Mouse (Mus musculus): ENCODE results near the gene Prkaca.

Gene Prkaca

DNA sequence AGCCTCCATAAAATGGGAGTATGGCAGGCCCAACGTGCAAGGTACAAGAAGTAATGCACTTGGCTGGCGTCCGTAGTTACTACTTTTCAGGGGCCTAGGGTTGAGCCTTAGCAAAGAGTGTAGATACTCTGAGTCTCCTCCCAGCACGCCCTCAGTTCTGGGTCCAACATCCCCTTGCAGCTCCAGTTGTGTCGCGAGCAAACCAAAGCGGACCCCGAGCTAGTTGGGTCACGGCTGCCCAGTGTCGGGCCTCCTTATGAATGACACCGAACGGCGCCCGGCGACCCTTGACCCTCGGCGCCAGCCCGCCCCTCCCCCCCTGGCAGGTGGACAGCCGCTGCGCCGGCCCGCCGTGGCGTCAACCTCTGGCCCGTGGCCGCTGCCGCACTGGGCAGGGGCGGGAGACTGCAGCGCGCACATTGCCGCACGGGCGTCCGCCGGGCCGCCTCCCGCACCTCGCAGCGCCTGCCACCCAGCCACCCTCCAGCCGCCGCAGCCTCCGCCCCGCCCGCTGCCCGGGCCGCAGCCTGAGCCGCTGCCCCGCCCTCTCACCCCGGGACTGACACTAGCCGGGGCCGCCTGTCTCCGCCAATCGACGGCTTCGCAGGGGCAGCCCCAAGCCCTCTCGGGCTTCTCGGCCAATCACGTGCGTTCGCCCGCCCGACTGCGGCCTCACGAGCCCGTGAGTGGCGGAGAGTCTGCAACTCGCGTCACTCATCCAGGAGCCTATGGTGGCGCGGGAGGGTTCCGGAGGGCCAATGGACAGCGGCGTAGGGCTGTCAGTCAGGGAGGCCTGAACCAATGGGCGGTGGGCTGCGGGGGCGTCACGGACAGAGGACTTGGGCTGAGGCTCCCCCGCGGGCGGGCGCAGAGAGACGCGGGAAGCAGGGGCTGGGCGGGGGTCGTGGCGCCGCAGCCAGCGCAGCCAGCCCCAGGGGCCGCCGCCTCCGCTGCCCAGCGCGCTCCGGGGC lies at the start of gene Prkaca:
Gene Prkaca, plus strand, starts transcription at position 844 of the 971 bp plus-strand sequence.
- DNase-seq (ENCODE audit: low spot score), result peak; percentile 96

- no peak for DNase-seq (ENCODE audit: low spot score)
These were observed 48.2 kb upstream of the Prkaca start for GRCm38 (mm10) chr8:83924585-83924984.

GRCm38 (mm10) chr8:83926266-83926665 lies 46.5 kb upstream of the Prkaca start:
- DNase-seq (ENCODE audit: low spot score), result no peak

DNA sequence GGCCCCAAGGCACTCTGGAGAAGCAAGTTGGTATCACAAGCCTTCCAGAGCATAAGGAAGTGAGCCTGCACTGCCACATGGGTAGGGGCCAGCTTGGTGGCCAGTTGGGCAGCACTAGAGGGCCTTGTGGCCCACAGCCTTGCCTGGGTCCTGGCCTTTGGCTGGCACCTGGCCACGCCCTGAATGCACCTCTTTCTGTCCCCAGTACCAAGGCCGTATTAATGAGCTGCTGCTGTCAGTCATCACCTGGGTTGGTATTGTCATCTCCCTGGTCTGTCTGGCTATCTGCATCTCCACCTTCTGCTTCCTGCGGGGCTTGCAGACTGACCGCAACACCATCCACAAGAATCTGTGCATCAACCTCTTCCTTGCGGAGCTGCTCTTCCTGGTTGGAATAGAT lies 38.6 kb upstream of the Prkaca start:
- DNase-seq (ENCODE audit: low spot score), result no peak

GRCm38 (mm10) chr8:83934994-83935393 lies 37.8 kb upstream of the Prkaca start:
- DNase-seq (ENCODE audit: low spot score), result no peak

GRCm38 (mm10) chr8:83935435-83935834 lies 37.4 kb upstream of the Prkaca start:
- no peak for DNase-seq (ENCODE audit: low spot score)

DNA sequence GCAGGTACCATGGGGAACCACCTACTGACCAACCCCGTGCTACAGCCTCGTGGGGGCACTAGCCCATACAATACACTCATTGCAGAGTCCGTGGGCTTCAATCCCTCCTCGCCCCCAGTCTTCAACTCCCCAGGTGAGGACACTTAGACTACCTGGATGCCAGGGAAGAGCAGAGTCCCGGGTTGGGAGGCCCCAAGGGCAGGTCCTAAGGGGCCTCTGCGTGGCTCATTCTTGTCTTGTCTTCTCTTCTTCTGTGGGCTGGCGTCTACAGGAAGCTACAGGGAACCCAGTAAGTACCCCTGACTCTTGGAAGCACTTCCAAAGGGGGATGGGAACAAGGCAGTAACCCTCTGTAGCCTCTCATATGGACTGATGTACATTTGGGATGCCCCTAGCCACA lies 35.1 kb upstream of the Prkaca start:
- no peak for DNase-seq (ENCODE audit: low spot score)

DNA sequence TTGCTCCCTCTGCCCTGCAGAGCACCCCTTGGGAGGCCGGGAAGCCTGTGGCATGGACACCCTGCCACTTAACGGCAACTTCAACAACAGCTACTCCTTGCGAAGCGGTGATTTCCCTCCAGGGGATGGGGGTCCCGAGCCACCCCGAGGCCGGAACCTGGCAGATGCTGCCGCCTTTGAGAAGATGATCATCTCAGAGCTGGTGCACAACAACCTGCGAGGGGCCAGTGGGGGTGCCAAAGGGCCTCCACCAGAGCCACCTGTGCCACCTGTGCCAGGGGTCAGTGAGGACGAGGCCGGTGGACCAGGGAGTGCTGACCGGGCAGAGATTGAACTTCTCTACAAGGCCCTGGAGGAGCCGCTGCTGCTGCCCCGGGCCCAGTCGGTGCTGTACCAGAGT lies 34.5 kb upstream of the Prkaca start:
- DNase-seq (ENCODE audit: low spot score), result no peak

DNA sequence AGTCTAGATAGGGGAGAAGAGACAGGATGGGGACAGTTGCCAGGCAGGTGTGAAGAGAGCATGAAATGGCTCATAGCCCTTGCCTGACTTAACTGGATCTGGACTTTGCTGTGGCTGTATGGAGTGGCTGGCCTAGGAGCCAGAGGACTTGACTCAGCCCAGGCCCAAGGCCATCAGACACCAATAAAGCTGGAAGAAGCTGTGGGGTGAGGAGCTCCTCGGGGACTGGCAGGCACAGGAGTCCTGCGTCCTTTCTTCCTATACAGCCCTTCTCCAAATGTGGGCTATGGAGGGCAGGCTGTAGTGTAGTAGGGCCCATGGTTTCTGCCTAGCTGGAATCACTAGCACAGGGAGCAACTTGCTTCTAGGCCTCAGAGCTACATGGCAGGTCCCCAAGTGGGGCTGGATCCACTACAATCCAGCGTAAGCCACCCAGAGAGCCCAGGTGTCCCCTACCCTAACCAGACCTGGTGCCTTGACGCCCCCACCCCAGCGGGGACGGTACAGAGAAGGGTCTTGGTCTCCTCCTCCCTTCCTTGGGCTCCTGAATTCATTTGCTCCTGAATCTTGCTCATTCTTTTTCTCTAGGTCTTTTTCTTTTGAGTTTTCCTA lies 31.6 kb upstream of the Prkaca start:
- DNase-seq (ENCODE audit: low spot score), result no peak

- DNase-seq (ENCODE audit: low spot score), result no peak
These were observed 30.3 kb upstream of the Prkaca start for GRCm38 (mm10) chr8:83942446-83942845.

DNA sequence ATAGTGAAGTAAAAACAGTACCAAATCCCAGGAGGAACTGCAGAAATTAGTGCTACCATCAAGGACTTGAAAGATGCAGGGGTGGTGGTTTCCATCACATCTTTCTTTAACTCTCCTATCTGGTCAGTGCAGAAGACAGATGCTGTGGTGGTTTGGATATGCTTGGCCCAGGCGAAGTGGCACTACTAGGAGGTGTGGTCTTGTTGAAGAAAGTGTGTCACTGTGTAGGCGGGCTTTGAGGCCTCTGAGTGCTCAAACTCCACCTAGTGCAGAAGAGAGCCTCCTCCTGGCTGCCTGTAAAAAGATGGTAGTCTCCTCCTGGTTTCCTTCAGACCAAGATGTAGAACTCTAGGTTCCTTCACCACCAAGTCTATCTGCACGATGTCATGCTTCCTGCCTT lies 27.3 kb upstream of the Prkaca start:
- no peak for DNase-seq (ENCODE audit: low spot score)

DNA sequence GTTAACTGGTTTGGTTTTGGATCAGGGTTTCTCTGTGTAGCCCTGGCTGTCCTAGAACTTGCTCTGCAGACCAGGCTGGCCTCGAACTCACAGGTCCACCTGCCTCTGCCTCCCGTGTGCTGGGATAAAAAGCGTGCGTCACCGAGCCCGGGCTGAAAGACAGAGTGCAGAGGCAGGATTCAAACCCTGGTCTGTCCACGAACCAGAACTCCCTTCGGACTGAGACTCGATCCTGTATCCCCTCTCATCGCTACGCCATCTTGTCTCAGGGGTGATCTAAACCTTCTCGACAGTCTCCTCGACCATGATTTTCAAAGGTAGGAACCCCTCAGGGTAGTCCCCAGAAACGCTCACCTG lies 18.1 kb upstream of the Prkaca start:
- DNase-seq (ENCODE audit: low spot score), result no peak

DNA sequence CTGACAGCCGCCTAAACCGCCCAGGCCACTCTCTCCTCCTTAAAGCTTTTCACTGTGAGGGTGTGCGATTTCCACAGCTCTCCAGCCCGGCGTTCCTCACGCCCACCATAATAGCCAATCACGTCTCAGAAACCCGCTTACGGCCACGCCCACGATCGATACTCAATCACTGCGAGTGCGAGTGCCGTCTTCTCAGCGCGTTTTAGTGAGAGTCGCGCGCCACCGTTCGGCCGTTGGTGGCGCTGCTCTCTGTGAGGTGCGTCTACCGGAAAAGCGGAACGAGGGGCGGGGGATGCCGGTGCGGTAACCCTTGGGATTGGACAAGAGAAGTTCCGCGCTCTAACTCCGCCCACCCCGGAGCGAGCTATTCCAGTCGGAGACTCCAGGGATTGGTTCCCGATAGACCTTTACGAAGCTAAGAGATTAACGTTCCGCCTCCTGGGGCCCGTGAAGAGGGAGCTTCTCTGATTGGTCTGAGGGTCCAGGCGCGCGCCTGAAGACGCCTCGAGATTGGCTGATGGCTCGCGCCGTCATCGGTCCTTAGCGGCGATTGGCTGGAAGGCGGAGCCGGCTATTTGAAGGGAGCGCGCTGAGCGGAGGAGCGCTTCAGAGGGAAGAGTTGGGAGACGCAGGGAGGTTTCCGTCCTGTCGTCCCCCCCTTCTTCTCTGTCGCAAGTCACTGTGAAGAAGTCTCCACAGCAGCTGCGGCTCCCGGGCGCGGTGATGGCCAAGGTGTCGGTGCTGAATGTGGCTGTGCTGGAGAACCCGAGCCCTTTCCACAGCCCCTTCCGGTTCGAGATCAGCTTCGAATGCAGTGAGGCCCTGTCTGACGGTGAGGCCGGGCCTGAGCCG lies 17.5 kb upstream of the Prkaca start, which contains the start of the genes Gm10644 and Asf1b:
Gene Gm10644, minus strand, starts transcription at position 100 of the 852 bp plus-strand sequence.
Gene Asf1b, plus strand, starts transcription at position 402 of the 852 bp plus-strand sequence.
- DNase-seq (ENCODE audit: low spot score), result peak; percentile 97

GRCm38 (mm10) chr8:83955958-83956218 lies 16.9 kb upstream of the Prkaca start:
- DNase-seq (ENCODE audit: low spot score), result no peak

- DNase-seq (ENCODE audit: low spot score), result no peak
These were observed 16.0 kb upstream of the Prkaca start for GRCm38 (mm10) chr8:83956789-83957188.

GRCm38 (mm10) chr8:83964015-83964765 lies 8.6 kb upstream of the Prkaca start:
- DNase-seq (ENCODE audit: low spot score), result no peak

DNA sequence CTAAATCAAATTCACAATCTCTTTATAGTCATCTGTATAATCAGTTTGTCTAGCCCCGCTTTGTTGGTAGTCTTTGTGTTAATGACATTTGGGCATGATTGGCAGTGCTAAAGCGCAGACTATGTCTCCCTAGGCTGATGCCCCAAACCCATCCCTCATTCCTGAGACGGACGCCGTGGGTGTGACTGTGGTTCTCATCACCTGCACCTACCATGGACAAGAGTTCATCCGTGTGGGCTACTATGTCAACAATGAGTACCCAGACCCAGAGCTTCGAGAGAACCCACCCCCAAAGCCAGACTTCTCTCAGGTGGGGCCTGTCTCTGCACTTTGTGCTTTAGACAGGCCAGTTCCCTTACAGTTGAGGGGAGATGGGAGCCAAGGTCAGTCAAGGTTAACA lies 5.1 kb upstream of the Prkaca start:
- DNase-seq (ENCODE audit: low spot score), result no peak

DNA sequence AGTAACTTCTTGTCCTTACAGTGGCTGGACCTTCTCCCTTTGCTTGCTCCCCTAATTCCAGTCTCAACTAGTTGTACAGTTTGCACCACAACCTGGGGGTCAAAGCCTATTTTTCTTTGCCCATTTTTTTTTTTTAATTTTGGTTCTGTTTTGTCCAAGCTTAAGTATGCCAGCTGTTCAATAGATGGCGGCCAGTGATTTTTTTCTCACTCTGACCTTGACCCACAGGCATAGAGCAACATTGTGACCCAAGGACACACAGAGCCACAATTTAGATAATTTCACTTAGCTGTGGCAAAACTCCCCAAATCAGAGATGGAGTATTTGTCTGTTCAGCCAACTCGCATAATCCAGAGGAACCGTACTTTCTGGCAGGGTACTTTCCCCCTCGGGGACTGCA lies 1.7 kb upstream of the Prkaca start:
- no peak for DNase-seq (ENCODE audit: low spot score)

DNA sequence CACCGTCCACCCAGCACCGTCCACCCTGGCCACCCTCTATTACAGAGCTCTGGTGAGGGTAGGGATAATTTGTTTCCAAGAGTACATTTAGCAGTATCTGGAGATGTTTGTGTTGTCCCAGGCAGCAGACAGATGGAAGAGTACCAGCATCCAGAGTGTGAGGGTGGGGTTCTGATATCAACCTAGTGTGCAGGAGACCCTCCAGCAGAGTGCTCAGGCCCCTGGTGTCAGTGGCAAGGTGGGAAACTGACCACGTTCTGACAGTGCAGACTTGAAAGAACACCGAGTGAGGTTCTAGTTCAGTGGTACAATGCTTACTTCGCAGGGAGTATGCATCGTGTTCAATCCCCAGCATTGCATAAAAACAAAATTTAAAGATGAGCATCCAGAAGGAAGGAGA lies 1.1 kb upstream of the Prkaca start:
- DNase-seq (ENCODE audit: low spot score), result no peak

- DNase-seq (ENCODE audit: low spot score), result no peak
These were observed 603 bp downstream of the Prkaca start for GRCm38 (mm10) chr8:83973161-83974031.

GRCm38 (mm10) chr8:83974521-83974920 lies 1.7 kb downstream of the Prkaca start:
- no peak for DNase-seq (ENCODE audit: low spot score)
